28 mouse cellular contexts compared by ENCODE assay signal in the genomic region with DNA sequence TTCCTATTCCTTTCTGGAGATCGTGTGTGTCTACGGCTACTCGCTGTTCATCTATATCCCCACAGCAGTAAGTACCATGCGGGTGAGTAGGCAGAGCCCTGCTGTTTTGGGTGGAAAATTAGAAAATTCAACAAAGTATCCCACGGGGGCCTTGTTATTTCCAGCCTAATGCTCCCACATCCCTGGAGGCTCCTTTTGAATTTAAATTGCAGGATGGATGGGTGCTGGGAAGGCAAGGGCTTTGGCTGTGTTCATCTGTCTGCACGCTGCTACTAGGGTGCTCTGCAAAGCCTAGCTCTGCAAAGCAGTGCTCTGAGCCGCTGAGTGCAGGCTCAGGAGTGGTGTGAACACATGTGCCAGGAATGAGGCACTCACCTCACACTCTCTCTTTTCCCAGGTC. TPM values are rescaled to one million over a fixed set of nuclear protein-coding genes. Genes with fewer than 3 reads are reported as not detected.
DNase-seq lines count a peak whose midpoint lies in the region; ATAC-seq lines count a peak whose summit lies in the region.
"Had no signal": no experiment of that assay in that cellular context is flagged by ENCODE, and none has a peak within 500 bp of the region (broad histone marks: within the 10 kb centered on the region; RNA-seq: fewer than 3 reads in every experiment).

No protein-coding gene starts in this region.

- WGBS in hindbrain, embryonic 16.5 days, result 73% methylated on average over 7 of the region's 7 CpGs
- 80% methylated on average over 7 of the region's 7 CpGs for WGBS in hindbrain, embryonic 12.5 days

- intact Hi-C loops in left cerebral cortex, postnatal 4 days (cut with DNase I), result loop anchor here (5.0 to 10.0 kb wide), 2 partner anchors 92 to 160 kb away; partner anchors contain the start of genes Hspb11 and Lrrc42

- ATAC-seq in hindbrain, embryonic 16.5 days, result peak; percentile 54; the same call in 1 of the 2 replicates
- ATAC-seq in hindbrain, embryonic 12.5 days (ENCODE audit: low FRiP score), result no peak
- ATAC-seq: CD4-positive, CD25-positive, alpha-beta regulatory T cell, adult 4 months; forebrain, embryonic 15.5 days had no signal

- no peaks in the 10 kb centered on the region for H3K36me3 ChIP-seq in hindbrain, embryonic 16.5 days (ENCODE audit: control insufficient read depth, insufficient read depth, low read length)
- H3K36me3 ChIP-seq in hindbrain, embryonic 12.5 days, result peaks cover 12% of the 10 kb centered on the region; the same call in 1 of the 2 replicates
- H3K36me3 ChIP-seq: forebrain, embryonic 15.5 days had no signal

- no peaks in the 10 kb centered on the region for H3K27me3 ChIP-seq in hindbrain, embryonic 16.5 days (replicated peaks; ENCODE audit: control insufficient read depth, insufficient read depth, low read length)
- no peaks in the 10 kb centered on the region for H3K27me3 ChIP-seq in hindbrain, embryonic 12.5 days
- H3K27me3 ChIP-seq: forebrain, embryonic 15.5 days; kidney, embryonic 15.5 days had no signal

- no peaks in the 10 kb centered on the region for H3K9me3 ChIP-seq in hindbrain, embryonic 16.5 days (ENCODE audit: control insufficient read depth, low read length)
- H3K9me3 ChIP-seq in hindbrain, embryonic 12.5 days (replicated peaks), result no peaks in the 10 kb centered on the region
- H3K9me3 ChIP-seq: forebrain, embryonic 15.5 days; kidney, embryonic 15.5 days had no signal

- no peak overlapping the region for H3K4me3 ChIP-seq in hindbrain, embryonic 16.5 days (ENCODE audit: low read length)
- no peak overlapping the region for H3K4me3 ChIP-seq in hindbrain, embryonic 12.5 days
- H3K4me3 ChIP-seq: forebrain, embryonic 15.5 days; kidney, embryonic 15.5 days had no signal

- peak; percentile 21 for DNase-seq in left cerebral cortex, adult 11 months (ENCODE audit: low spot score)
- DNase-seq in left cerebral cortex, postnatal 4 days, result no peak
- DNase-seq in right cerebral cortex, adult 18-20 months, result peak; percentile 39
- no peak for DNase-seq in right cerebral cortex, postnatal 14 days
- DNase-seq in spleen, postnatal 10 days (ENCODE audit: low spot score in 2 of 2), result no peak
- DNase-seq: adrenal gland, postnatal 14 days; cerebellum, adult 8-10 months; cerebellum, postnatal 36 days; gastrocnemius, postnatal 14 days; heart, adult 11 months; kidney, adult 11 months; kidney, postnatal 36 days; lung, postnatal 4 days; thymus, adult 2 months; thymus, postnatal 4 days had no signal

- no peak overlapping the region for H3K27ac ChIP-seq in hindbrain, embryonic 16.5 days (ENCODE audit: low read depth, low read length)
- no peak overlapping the region for H3K27ac ChIP-seq in hindbrain, embryonic 12.5 days
- H3K27ac ChIP-seq: forebrain, embryonic 15.5 days; kidney, embryonic 15.5 days had no signal

- no peak overlapping the region for H3K4me2 ChIP-seq in hindbrain, embryonic 16.5 days (ENCODE audit: low read length)
- no peak overlapping the region for H3K4me2 ChIP-seq in hindbrain, embryonic 12.5 days (replicated peaks)
- H3K4me2 ChIP-seq: forebrain, embryonic 15.5 days; heart, embryonic 11.5 days; kidney, embryonic 15.5 days; midbrain, embryonic 11.5 days had no signal

- H3K9ac ChIP-seq in hindbrain, embryonic 16.5 days (ENCODE audit: low read depth, low read length), result no peak overlapping the region
- H3K9ac ChIP-seq in hindbrain, embryonic 12.5 days, result no peak overlapping the region
- H3K9ac ChIP-seq: forebrain, embryonic 15.5 days; kidney, embryonic 15.5 days had no signal

- peaks cover 7% of the 10 kb centered on the region for H3K4me1 ChIP-seq in hindbrain, embryonic 16.5 days (ENCODE audit: control insufficient read depth, insufficient read depth, low read depth, low read length)
- H3K4me1 ChIP-seq in hindbrain, embryonic 12.5 days, result peaks cover 6% of the 10 kb centered on the region; the same call in 1 of the 2 replicates
- H3K4me1 ChIP-seq: forebrain, embryonic 15.5 days had no signal

RNA-seq across cellular contexts. Expression of gene Ndc1, which starts 23.0 kb away (rescaled TPM):
- polyA plus RNA-seq in hindbrain, embryonic 16.5 days (2015; fragmentation: Nextera tagmentation; extraction: Ambion mirVana), result 18.2 and 21.1 TPM in 2 replicates
- polyA plus RNA-seq in hindbrain, embryonic 12.5 days (2016; fragmentation: Nextera tagmentation; extraction: Ambion mirVana), result 28.7 and 28.8 TPM in 2 replicates
- total RNA-seq in left cerebral cortex, postnatal 4 days (2021), result 10 to 100 TPM; 17.8 to 18.0 TPM

RNA-seq across cellular contexts. Expression of gene Yipf1, which starts 30.4 kb away (rescaled TPM):
- 66.0 and 66.1 TPM in 2 replicates for polyA plus RNA-seq in hindbrain, embryonic 16.5 days (2015; fragmentation: Nextera tagmentation; extraction: Ambion mirVana)
- polyA plus RNA-seq in hindbrain, embryonic 12.5 days (2016; fragmentation: Nextera tagmentation; extraction: Ambion mirVana), result 42.2 and 53.8 TPM in 2 replicates
- total RNA-seq in left cerebral cortex, postnatal 4 days (2021), result 10 to 100 TPM; 42.4 to 46.0 TPM

RNA-seq across cellular contexts. Expression of gene Dio1, which starts 37.6 kb away (rescaled TPM):
- not detected in 2 replicates for polyA plus RNA-seq in hindbrain, embryonic 16.5 days (2015; fragmentation: Nextera tagmentation; extraction: Ambion mirVana)
- not detected in 2 replicates for polyA plus RNA-seq in hindbrain, embryonic 12.5 days (2016; fragmentation: Nextera tagmentation; extraction: Ambion mirVana)
- total RNA-seq in left cerebral cortex, postnatal 4 days (2021), result not detected
- total RNA-seq: gastrocnemius, postnatal 14 days; hematopoietic stem cell, adult 5-6 weeks; left cerebral cortex, postnatal 36 days; monocyte, adult 5-6 weeks had no signal
- polyA plus RNA-seq: brain, embryonic 14.5 days; CD4-positive, CD25-positive, alpha-beta regulatory T cell, adult 4 months; forebrain, embryonic 15.5 days; heart, embryonic 11.5 days; heart, postnatal 0 days; midbrain, embryonic 11.5 days; neural tube, embryonic 11.5 days had no signal

Comparison
In these comparisons a context has a peak if more than half of its experiments do, and no peak if none do; other contexts are left out.
1. DNase-seq: peak in left cerebral cortex, adult 11 months (single experiment) and right cerebral cortex, adult 18-20 months (single experiment); none in left cerebral cortex, postnatal 4 days (single experiment), right cerebral cortex, postnatal 14 days (single experiment) and spleen, postnatal 10 days (0 of 2).